In the genomic region with DNA sequence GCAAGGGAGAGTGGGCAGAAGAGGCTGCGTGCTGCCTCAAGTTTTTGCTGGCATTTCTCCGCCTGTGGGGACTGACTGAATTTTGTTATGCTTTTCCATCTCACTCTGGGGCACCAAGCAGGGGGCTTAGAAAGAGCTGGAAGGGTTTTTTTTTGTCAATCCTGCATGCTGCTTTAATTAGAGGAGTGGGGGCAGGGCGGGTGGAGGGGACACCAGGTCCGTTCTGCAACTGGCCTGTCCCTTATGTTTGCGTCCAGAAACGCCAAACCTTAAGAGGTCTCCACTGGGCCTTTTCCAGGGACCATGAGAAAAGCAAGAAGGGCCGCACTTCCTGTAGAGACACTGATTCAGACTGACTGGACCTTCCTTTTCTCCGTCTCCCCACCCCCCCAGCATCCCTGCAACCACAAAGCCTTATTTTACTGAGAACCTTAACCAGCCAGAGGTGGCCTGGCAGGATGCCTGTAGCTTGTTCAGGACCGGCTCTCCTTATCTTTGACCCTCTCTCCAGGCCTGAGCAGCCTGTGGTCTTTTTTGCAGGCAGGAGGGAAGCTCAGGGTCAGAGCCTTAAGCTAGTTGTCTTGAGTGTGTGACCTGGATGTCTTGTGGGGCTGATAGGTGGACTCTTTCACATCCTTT, we compare ENCODE assay signal across 7 mouse cellular contexts. TPM values are rescaled to one million over a fixed set of nuclear protein-coding genes. Genes with fewer than 3 reads are reported as not detected.
DNase-seq lines count a peak whose midpoint lies in the region; ATAC-seq and TF ChIP-seq lines count a peak whose summit lies in the region.

No protein-coding gene starts in this region.

- 35% methylated on average over 9 of the region's 9 CpGs for WGBS in neural tube, embryonic 11.5 days
- 10% methylated on average over 9 of the region's 9 CpGs for WGBS in forebrain, embryonic 15.5 days
- 28% methylated on average over 9 of the region's 9 CpGs for WGBS in kidney, postnatal 0 days
- 19% methylated on average over 9 of the region's 9 CpGs for WGBS in neural tube, embryonic 14.5 days

- DNase-seq in neural tube, embryonic 11.5 days (ENCODE audit: low spot score), result no peak
- DNase-seq in neural tube, embryonic 10.5 days (ENCODE audit: extremely low spot score, low spot score), result no peak
- DNase-seq in kidney, postnatal 0 days (ENCODE audit: low spot score), result peak; percentile 21
- no peak for DNase-seq in left cerebral cortex, adult 8-10 months (ENCODE audit: low spot score in 2 of 2)
- DNase-seq in left cerebral cortex, adult 9 months (ENCODE audit: low spot score in 2 of 2), result no peak

- H3K9me3 ChIP-seq in neural tube, embryonic 11.5 days (ENCODE audit: control insufficient read depth, low read length), result no peaks in the 10 kb centered on the region
- no peaks in the 10 kb centered on the region for H3K9me3 ChIP-seq in forebrain, embryonic 15.5 days
- no peaks in the 10 kb centered on the region for H3K9me3 ChIP-seq in kidney, postnatal 0 days (replicated peaks; ENCODE audit: low read length)
- H3K9me3 ChIP-seq in neural tube, embryonic 14.5 days (ENCODE audit: control insufficient read depth, low read length), result no peaks in the 10 kb centered on the region

- peak overlapping the region; percentile 94 for H3K9ac ChIP-seq in neural tube, embryonic 11.5 days (ENCODE audit: low read length)
- H3K9ac ChIP-seq in forebrain, embryonic 15.5 days (replicated peaks), result peak overlapping the region; percentile 98
- peak overlapping the region; percentile 94 for H3K9ac ChIP-seq in kidney, postnatal 0 days (ENCODE audit: low read depth, low read length)
- H3K9ac ChIP-seq in neural tube, embryonic 14.5 days (replicated peaks; ENCODE audit: low read depth, low read length), result peak overlapping the region; percentile 90

- H3K27me3 ChIP-seq in neural tube, embryonic 11.5 days (ENCODE audit: control insufficient read depth, insufficient read depth, low read length), result no peaks in the 10 kb centered on the region
- no peaks in the 10 kb centered on the region for H3K27me3 ChIP-seq in forebrain, embryonic 15.5 days
- H3K27me3 ChIP-seq in kidney, postnatal 0 days (ENCODE audit: insufficient read depth, low read length), result no peaks in the 10 kb centered on the region
- no peaks in the 10 kb centered on the region for H3K27me3 ChIP-seq in neural tube, embryonic 14.5 days (ENCODE audit: control insufficient read depth, insufficient read depth, low read length)

- no peak for TF ChIP-seq CTCF in kidney, postnatal 0 days (IDR thresholded peaks at IDR 0.05; ENCODE audit: low read depth)

- no peak for ATAC-seq in neural tube, embryonic 11.5 days (ENCODE audit: insufficient read depth, low FRiP score, low TSS enrichment)
- ATAC-seq in forebrain, embryonic 15.5 days (replicated peaks), result no peak
- no peak for ATAC-seq in kidney, postnatal 0 days (replicated peaks; ENCODE audit: low FRiP score, low read depth)
- no peak for ATAC-seq in neural tube, embryonic 14.5 days (ENCODE audit: low read depth)

- H3K36me3 ChIP-seq in neural tube, embryonic 11.5 days (ENCODE audit: control insufficient read depth, insufficient read depth, low read length), result peaks cover 27% of the 10 kb centered on the region
- H3K36me3 ChIP-seq in forebrain, embryonic 15.5 days, result peaks cover 33% of the 10 kb centered on the region
- peaks cover 31% of the 10 kb centered on the region for H3K36me3 ChIP-seq in kidney, postnatal 0 days (ENCODE audit: insufficient read depth, low read length)
- H3K36me3 ChIP-seq in neural tube, embryonic 14.5 days (ENCODE audit: control insufficient read depth, insufficient read depth, low read length), result peaks cover 34% of the 10 kb centered on the region

- H3K27ac ChIP-seq in neural tube, embryonic 11.5 days (ENCODE audit: low read depth, low read length), result peak overlapping the region; percentile 11; the same call in 1 of the 2 replicates
- no peak overlapping the region; the same call in 1 of the 2 replicates for H3K27ac ChIP-seq in forebrain, embryonic 15.5 days (replicated peaks)
- H3K27ac ChIP-seq in kidney, postnatal 0 days, result no peak overlapping the region
- H3K27ac ChIP-seq in neural tube, embryonic 14.5 days (ENCODE audit: low read depth, low read length), result no peak overlapping the region

- H3K4me2 ChIP-seq in neural tube, embryonic 11.5 days (ENCODE audit: low read depth), result peak overlapping the region; percentile 82
- H3K4me2 ChIP-seq in forebrain, embryonic 15.5 days (replicated peaks), result peak overlapping the region; percentile 80
- H3K4me2 ChIP-seq in kidney, postnatal 0 days (ENCODE audit: low read length), result peak overlapping the region; percentile 97
- peak overlapping the region; percentile 64 for H3K4me2 ChIP-seq in neural tube, embryonic 14.5 days (ENCODE audit: low read depth, low read length)

- peaks cover 43% of the 10 kb centered on the region for H3K4me1 ChIP-seq in neural tube, embryonic 11.5 days (ENCODE audit: control insufficient read depth, insufficient read depth, low read length)
- peaks cover 64% of the 10 kb centered on the region for H3K4me1 ChIP-seq in forebrain, embryonic 15.5 days
- peaks cover 28% of the 10 kb centered on the region for H3K4me1 ChIP-seq in kidney, postnatal 0 days (replicated peaks; ENCODE audit: insufficient read depth, low read length)
- peaks cover 47% of the 10 kb centered on the region for H3K4me1 ChIP-seq in neural tube, embryonic 14.5 days (ENCODE audit: control insufficient read depth, insufficient read depth, low read length)

- H3K4me3 ChIP-seq in neural tube, embryonic 11.5 days (ENCODE audit: low read depth, low read length), result peak overlapping the region; percentile 92
- H3K4me3 ChIP-seq in forebrain, embryonic 15.5 days, result peak overlapping the region; percentile 99
- H3K4me3 ChIP-seq in kidney, postnatal 0 days (replicated peaks; ENCODE audit: low read depth, low read length), result peak overlapping the region; percentile 98; the same call in 1 of the 2 replicates
- H3K4me3 ChIP-seq in neural tube, embryonic 14.5 days (ENCODE audit: low read depth, low read length), result peak overlapping the region; percentile 100

RNA-seq across cellular contexts. Expression of a gene that starts 3.0 kb away (rescaled TPM):
- 142 and 145 TPM in 2 replicates for polyA plus RNA-seq in neural tube, embryonic 11.5 days (2014; fragmentation: Nextera tagmentation; extraction: Ambion mirVana)
- 198 and 201 TPM in 2 replicates for polyA plus RNA-seq in forebrain, embryonic 15.5 days (2015; fragmentation: Nextera tagmentation; extraction: Ambion mirVana)
- 62.6 and 68.3 TPM in 2 replicates for polyA plus RNA-seq in kidney, postnatal 0 days (2015; fragmentation: Nextera tagmentation; extraction: Ambion mirVana)
- polyA plus RNA-seq in neural tube, embryonic 14.5 days (2014; fragmentation: Nextera tagmentation; extraction: Ambion mirVana), result 106 and 112 TPM in 2 replicates
- total RNA-seq in left cerebral cortex, adult 8-10 months (2022), result 100 to 1,000 TPM; 171 to 199 (median 187) TPM
